Mouse (Mus musculus) retina, embryonic 14.5 days (tissue): Measurements from ENCODE around the gene Ddah1.

ENCODE experiments used
- DNase-seq: peaks from one replicate; pipeline ENCODE4 v3.0.0-alpha.2; 2015; ENCODE audit warnings: low spot score

Gene Ddah1

DNA sequence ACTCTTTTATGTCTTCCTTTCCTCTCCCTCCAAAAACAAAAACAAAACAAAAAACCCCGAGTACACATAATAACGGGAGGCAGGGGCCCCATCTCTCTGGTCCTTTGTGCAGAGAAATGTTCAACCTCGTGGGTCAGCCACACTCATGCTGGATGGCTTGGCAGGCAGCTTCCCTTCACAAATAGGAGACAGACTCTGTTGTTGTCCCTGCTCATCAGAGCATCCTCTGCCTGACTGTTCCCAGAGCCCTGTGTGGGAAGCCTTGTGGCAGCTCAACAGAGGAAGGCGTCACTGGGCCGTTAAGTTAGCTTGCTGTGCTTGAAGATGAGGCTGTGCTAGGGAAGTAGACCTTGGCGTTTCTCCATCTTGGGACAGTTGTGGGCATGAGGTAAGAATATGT lies 58.8 kb downstream of the Ddah1 start:
- DNase-seq, result peak; percentile 44

DNA sequence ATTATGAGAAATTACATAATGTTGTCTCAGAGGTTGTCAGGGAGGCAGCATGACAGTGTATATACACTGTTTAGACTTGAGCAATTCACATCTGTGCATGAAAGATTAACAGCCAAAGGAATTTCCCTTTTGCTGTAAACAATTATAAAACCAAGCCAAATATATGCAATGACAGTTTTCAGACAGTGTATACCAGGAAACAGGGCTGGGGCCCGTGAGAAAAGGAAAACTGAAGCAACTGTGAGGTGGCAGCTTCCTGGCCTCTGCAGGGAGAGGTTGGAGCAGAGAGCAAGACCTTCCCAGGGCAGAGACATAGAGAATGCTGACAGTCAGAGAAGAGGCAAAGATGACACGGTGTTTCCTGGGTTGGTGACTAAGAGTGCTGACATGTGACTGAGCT lies 62.0 kb downstream of the Ddah1 start:
- DNase-seq, result no peak

DNA sequence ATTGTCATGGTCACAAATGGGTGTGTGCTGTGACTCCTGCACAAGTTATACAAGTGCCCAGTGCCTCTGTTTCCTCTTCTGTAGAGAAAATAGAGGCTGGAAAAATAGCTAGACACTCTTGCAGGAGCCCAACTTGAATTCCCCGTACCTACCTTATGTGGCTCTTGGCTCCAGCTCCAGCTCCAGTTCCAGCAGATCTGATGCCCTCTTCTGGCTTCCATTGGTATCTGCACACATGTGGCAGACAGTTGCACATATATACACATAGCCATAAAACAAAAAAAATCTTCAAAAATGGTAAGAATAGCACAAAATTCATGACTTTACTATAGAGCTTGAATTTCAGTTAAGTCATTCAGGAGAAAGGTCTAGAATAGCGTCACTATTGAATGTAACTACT lies 62.5 kb downstream of the Ddah1 start:
- no peak for DNase-seq

DNA sequence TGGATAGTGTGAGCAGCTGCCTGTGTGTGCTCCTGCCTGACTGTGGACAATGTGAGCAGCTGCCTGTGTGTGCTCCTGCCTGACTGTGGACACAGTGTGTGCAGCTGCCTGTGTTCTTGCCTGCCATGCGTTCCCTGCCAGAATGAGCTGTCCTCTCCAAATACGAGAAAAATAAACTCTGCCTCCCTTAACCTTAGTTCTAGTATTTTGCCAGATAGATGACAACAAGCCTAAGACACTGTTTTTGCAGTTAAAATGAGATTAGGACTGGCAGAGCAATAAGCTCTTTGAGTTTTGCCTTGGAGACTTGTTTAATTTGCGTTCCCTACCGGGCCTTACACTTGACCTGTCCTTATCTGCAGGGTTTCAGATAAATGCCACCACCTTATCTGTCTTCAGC lies 63.7 kb downstream of the Ddah1 start:
- DNase-seq, result no peak

DNA sequence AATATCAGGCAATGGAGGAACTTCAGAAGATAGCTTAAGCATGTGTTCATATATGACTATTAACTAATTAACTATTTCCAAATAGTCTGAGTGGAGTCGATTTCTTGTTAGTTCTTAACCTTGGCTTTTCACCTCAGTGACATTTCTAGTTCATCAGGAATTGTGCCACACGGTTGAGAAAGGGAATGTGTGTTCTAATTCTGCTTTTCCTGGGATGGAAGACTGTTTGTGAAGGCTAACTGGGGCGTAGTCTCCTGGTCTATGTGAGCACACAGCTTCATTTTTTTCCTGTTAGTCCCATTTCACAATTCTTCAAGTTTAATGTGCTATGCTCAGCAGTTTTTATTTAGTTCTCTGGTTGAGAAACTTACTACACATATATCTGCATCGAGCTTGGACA lies 65.2 kb downstream of the Ddah1 start:
- no peak for DNase-seq

DNA sequence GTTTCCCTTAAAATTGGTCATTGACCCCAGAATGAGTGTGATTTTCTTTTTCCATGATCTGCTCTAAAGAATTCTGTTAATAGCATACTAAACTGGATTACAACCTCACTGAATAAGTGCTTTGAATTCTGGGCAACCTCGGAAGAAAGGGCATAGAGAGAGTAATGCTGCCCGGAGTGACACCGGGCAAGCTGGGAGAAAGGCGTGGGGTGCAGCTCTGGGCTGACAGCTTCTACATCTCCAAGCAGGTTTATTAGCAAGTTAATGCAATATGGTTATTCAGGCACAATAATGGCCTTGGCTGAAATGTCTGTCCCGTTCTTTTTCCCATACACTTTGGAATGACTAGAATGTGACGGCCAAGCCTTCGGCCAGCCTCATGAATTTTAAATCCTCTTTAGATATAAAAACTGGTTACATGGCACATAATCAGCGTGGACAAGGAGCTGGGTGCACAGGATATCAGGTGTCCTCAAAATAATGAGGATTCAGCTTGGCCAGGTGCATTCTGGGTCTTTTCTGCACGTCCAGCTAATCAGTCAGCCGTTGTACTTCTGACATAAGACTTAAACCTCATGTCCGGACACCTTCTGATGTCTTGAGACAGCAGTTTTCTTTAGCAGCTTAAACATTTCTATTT lies 67.1 kb downstream of the Ddah1 start:
- DNase-seq, result peak; percentile 8

DNA sequence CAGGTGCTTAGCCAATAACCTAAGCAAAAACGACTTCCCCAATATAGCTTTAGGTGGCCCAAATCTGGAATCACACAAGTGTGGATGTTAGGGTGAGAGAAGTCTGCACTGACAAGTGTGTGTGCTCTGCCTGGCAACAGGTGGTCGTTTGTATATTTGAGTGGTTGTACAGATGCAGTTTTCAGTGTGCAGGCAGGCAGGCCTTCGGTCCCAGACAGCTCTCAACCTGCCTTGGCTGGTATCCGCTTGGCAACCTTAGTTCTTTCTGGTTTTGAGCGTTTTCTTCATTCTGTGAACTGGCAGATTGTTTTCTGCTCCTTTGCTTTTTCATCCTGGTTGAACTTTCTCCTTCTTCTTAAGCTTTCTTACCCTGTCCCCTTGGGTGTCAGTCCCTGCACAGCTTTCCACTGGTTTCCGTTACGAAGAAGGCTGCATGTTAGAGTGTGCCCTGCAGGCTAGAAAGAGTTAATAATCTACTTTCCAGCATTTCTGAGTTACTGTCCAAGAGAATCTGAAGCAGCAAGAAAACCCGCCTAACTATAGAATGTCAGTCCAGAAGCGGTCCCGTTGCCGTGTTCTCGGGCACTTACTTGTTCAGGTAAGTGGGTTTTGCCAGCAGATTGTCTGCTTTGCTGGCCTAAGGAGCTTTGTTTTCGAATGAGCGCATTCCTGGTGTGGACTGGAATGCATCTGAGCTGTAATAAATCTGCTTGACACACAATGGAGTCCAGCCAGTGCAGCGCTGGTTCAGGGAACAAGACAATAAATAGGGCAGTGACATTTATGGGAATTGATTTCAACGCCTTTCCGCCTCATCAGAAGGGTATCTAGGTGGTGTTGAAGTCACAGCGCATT lies 68.9 kb downstream of the Ddah1 start:
- peak; percentile 74 for DNase-seq

DNA sequence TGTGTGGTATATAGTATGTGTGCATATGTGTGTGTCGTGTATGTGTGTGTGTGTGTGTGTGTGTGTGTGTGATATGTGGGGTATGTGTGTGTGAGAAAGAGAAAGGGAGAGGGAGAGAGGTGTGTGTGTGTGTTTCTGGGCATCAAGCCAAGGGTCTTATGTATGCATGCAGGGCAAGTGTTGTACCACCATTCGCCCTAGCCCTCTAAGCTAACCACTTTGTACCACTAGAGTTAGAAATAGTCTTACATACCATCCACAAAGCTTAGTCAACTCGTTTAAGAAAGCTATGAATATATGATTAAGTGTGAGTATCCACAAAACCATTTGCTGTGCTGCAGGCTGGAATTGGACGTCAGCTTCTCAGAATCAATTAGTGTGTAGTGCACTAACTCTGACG lies 70.4 kb downstream of the Ddah1 start:
- DNase-seq, result no peak

DNA sequence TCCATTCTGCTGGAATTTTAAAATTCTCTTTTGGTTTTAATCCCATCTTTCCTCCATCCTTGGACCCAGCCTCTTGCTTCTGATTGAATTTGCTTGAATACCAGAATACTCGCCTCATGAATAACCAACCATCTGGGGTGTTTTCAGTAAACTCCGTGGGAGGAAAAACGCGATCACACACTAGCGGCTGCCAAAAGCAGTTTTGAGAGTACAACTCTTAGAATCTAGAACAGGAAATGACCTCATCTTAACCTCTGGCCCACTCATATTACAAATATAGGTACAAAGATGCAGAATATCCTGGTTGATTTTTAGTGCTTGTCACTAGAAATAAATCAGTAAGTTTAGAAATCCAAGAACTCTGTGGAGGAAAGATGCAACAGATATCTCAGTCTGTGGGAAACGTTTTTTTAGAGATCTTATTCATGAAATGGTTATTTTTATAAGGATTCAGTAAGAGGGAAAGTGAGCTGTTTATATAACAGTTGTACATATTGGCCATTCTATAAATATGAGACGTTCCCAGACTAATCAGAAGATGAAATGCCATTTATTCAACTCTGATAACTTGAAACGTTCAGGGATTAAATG lies 75.6 kb downstream of the Ddah1 start:
- DNase-seq, result no peak

DNA sequence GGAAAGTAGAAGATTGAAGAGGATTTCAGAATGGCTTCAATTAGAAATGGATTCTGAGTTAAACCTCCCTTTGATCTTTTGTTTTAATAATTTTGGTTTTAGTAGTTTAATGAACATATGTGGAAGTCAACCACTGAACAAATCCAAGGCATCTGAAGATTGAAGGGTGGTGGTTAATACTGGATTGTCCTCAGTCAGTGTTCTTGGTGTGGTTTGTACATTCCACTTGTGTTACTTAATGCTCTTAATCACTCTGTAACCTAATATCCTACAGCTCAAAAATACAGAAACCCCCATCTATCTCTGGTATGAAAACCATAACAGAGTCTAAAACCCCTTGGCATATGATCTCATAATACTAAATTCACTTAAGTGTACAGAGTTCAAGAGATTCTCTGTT lies 79.8 kb downstream of the Ddah1 start:
- DNase-seq, result no peak

DNA sequence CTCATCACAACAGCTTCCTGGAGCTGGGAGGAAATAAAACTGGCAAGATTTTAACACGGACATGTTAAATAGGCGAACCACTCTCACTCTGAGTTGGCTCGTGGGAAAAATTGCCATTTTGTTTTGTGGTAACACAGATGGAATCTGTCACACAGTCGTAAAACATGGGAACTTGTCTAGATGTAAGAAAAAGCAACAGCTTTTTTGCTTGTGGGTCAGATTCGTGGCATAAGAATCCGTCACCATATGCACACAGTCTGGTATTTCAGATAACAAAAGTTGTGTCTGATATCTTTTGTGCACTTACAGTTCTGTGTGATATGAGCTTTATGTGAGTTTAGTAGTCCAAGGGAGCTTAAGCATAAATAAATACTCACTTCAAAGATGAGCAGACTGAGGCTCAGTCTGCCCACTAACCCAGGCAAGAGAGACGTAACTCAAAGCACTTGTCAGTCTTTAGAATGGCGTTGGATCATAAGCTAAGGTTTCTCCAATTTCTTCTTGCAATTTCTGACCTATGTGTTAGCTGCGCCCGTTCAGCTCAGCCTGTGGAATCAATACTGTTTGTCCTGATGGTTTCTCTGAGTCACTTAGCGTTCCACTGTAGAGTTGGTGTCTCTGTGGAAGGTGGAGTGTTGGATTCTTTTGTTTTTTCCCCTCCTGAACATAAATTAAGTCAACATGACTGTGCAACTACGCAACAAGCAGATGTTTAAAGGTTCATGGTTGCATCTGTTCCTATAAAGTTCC lies 83.7 kb downstream of the Ddah1 start:
- DNase-seq, result no peak

DNA sequence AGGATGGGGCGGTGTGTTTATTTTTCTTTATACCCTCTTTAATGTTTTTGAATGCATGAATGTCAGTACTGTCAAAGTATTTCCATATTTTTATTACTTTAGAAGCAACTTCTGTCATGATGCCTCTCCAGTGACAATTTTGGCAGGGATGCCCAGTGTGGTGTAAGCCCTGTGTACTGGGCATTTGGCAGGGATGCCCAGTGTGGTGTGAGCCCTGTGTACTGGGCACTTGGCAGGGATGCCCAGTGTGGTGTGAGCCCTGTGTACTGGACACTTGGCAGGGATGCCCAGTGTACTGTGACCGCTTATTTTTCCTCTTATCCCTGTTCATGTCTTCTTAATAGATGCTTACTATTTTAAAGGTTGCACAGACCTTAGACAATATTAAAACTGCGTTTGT lies 85.4 kb downstream of the Ddah1 start:
- no peak for DNase-seq

DNA sequence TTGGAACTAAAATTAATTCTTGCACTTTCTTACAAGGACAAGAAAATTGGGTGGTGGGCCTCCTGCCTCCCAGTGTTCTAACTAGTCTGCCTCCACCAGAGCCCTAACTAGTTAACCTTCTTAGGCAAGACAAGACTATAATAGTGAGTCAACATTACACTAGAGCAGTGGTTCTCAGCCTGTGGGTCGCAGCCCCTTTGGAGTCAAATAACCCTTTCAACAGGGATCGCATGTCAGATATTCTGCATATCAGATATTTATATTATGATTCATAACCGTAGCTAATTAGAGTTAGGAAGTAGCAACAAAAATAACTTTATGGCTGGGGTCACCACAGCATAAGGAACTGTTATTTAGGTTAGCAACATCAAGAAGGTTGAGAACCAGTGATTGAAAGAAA lies 86.4 kb downstream of the Ddah1 start:
- no peak for DNase-seq

DNA sequence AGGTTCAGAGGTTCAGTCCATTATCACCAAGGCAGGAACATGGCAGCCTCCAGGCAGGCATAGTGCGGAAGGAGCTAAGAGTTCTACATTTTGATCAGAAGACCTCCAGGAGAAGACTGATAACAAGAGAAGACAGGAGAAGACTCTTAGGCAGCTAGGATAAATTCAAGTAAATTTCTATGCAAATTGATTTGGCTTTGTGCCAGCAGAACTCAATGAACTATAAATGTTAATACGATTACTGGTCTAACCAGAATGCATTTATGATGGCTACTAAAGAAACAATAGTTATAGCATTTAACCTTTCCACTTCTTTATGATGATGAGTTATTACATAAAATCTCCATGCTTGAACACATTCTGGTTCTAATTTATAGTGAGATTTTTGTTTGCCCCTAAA lies 87.8 kb downstream of the Ddah1 start:
- no peak for DNase-seq

DNA sequence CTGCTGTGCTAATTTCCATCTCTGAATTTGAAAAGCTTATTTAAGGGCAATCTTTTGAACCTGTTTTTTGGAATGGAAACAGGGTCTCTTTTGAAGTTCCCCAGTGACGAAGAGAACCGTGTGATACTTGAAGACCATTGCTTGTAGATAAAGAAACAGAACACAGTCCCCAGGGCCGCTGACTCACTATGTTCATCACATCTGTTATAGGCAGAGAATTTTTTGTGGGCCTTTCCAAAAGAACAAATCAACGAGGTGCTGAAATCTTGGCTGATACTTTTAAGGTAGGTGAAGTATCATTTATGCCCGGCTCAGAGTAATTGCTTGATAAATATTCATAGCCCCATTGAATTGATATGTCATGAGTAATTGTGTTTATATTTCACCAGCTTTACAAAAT lies 93.6 kb downstream of the Ddah1 start:
- no peak for DNase-seq

DNA sequence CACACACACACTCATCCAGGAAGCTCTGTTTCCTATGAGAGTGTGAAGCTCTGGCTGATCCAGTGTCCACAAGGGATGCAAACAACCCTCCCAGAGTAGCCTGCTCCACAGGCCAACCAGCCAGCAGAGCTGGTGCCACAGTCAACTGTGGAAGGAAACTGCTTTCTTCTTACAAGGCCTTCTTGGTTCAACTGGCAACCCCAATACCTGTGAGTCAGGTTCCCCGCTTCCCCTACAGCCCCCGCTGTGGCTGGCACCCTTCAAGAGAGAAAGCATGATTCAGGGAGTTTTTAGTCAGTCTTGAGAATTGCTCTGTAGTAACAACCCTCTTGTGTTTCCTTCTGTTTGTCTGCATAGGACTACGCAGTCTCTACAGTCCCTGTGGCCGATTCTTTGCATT lies 94.3 kb downstream of the Ddah1 start:
- DNase-seq, result no peak

DNA sequence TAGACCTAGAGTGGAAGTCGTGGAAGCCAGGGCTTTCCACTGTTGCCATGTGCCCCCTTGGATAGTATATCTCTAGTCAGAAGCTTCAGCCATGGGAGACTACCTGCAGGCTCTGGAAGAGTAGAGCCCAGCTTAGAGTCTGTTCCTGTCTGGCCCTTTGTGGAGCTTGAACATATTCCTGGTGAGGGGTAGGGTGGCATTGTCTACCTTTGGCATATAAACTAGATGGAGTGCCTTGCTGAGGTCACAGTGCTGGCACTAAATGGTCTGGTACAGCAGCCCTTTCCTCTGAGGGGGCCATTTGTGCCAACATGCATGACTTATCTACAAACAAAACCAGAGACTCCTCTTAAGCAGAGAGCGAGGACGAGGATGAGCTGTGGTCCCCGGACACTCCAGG lies 95.2 kb downstream of the Ddah1 start:
- DNase-seq, result no peak

DNA sequence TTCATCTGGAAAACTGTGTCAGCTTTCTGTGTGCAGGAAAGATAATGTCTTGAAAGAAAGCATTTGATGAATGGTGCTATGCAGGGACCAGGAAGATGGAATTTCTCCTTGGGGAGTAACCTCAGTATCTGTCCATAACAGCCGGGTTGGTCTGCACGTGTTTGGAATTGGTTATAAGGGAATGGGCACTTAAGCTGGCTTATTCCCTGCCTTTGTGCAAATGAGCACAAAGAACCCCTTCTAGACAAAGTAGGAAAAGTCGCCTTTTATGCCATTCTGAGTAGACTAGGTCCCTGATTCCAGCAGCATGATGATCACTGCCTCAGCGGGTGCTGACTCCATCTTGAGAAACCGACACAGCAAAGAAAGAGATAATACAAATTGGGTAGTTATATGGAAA lies 96.0 kb downstream of the Ddah1 start:
- DNase-seq, result no peak

DNA sequence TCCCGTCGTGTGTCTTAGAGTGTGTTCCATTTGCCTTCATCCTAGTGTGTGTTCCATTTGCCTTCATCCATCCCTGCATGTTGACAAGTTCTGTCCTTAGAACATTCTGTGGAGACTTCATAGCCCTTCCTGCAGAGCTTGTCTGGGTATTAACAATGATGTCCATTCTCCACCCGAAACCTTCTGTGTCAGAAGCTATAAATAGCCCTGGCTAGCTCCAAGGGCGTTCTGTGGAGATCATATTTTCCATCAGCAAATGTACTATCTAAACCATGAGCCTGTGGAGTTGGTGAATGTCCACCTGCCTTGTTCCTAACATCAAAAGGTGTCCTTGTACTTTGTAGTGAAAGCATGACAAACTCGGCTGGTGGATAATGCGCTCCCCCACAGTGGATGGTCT lies 96.8 kb downstream of the Ddah1 start:
- DNase-seq, result no peak

DNA sequence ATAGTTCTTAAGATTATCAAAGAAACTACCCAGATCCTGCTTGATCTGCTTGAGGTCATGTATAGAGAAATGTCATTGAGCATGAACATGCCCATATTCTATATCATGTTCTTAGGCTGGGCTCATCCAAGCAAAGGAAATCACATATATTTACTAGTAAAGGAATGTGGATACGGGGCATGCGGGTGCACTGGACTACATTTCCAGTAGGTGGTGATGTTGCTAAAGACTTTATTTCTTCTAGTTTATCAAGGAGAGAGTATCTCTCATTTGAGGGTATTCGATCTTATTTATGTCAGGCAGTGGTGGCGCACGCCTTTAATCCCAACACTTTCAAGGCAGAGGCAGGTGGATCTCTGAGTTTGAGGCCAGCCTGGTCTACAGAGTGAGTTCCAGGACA lies 99.9 kb downstream of the Ddah1 start:
- no peak for DNase-seq

DNA sequence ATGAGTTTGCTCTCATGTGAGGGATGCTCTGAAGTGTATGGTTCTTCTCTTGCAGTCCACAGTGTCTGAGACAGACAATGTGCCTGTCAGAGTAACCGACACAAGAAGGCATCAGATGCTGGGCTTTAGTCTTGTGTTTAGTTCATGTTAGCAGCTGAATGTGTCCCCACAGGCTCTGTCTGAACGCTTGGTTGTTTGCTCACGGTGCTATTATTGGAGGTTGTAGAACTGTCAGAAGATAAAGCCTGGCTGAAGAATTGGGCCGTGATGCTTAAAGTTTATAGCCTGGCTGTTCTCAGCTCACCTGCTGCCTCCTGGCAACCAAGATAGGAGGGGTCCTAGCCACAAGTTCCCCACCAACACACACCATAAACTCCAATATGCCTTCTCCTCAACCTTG lies 104.0 kb downstream of the Ddah1 start:
- no peak for DNase-seq

DNA sequence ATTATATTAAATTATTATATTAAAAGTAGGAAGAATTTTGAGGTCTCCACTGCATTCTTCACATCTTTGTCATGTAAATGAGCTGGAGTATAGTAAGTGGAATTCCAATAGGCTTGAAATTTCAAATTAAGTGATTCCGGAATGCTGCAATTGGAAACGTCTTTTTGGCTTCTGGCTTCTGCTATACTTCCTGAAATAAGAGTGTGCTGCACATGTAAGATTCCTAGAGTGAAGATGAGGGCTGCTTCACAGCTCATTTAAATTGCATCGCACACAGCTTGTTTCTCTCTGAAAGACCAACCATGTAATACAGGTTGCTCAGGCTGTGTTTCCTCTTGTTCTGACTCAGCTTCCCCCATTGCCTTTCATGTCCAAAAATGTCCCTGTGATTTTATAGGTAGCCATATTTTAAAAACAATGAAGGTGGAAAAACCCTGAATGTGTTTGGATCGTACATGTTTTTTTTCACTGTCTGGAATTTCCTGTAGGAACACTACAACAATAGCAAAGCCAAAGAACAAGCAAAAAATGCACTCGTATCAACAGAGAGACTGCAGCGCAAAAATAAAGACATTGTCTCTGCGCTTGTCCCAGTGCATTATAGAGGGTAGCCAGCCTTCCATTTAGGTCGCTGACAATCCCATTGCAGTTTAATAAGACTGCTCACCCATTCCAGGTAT lies 105.7 kb downstream of the Ddah1 start:
- DNase-seq, result no peak
